Mouse (Mus musculus) liver, embryonic 14.5 days (tissue): ENCODE results near the gene Riok2.

Experiments
- CTCF ChIP-seq: IDR thresholded peaks from 2 replicates; pipeline ENCODE4 v1.5.1; 2016; ENCODE audit warnings: antibody characterized with exemption, low read depth, control low read depth
- EP300 ChIP-seq: IDR thresholded peaks from 2 replicates; pipeline ENCODE4 v1.6.1; 2016; ENCODE audit warnings: antibody characterized with exemption, low read depth

- TF ChIP-seq CTCF (no peak), EP300 (no peak)
Observed at GRCm38 (mm10) chr17:17405606-17406005, 31.5 kb downstream of the Riok2 start.
